Mouse (Mus musculus) embryonic facial prominence, embryonic 13.5 days (tissue): ENCODE results near the gene Prdm12. TPM values are rescaled to one million over a fixed set of nuclear protein-coding genes. Genes with fewer than 3 reads are reported as not detected.

Experiments
- ATAC-seq: fragments of 200-750 bp; cut with Nextera tagmentation; 2 replicates; pipeline ENCODE4 v1.8.0; 2017; ENCODE audit warnings: low read depth; ENCODE audit not compliant: insufficient number of reproducible peaks, insufficient read depth, low FRiP score, low TSS enrichment
- H3K27ac ChIP-seq: fragments of 300-500 bp; sonication (generic); 2 replicates; pipeline ENCODE4 v1.5.1; 2015; ENCODE audit warnings: moderate library complexity, mild to moderate bottlenecking, inconsistent platforms
- H3K27me3 ChIP-seq: fragments of 300-500 bp; sonication (generic); 2 replicates; pipeline ENCODE4 v1.6.1; 2015; ENCODE audit warnings: mild to moderate bottlenecking, inconsistent platforms
- H3K36me3 ChIP-seq: fragments of 300-500 bp; sonication (generic); 2 replicates; pipeline ENCODE4 v1.6.1; 2015; ENCODE audit warnings: mild to moderate bottlenecking, inconsistent platforms
- H3K4me1 ChIP-seq: fragments of 300-500 bp; sonication (generic); 2 replicates; pipeline ENCODE4 v1.6.1; 2015; ENCODE audit warnings: inconsistent platforms
- H3K4me2 ChIP-seq: fragments of 300-500 bp; sonication (generic); 2 replicates; pipeline ENCODE4 v1.6.1; 2015; ENCODE audit warnings: moderate library complexity, mild to moderate bottlenecking, inconsistent platforms
- H3K4me3 ChIP-seq: fragments of 300-500 bp; sonication (generic); 2 replicates; pipeline ENCODE4 v1.5.1; 2015; ENCODE audit warnings: mild to moderate bottlenecking, inconsistent platforms
- H3K9ac ChIP-seq: fragments of 300-500 bp; sonication (generic); 2 replicates; pipeline ENCODE4 v1.6.1; 2015; ENCODE audit warnings: mild to moderate bottlenecking, inconsistent platforms
- H3K9me3 ChIP-seq: fragments of 300-500 bp; sonication (generic); 2 replicates; pipeline ENCODE4 v1.6.1; 2016; ENCODE audit warnings: inconsistent platforms
- WGBS: fragments of 180-500 bp; shearing (Covaris S2); methylation state at CpG from one replicate; pipeline ENCODE4 v1.1.7; 2015; ENCODE audit warnings: mixed read lengths; 5-methylcytosine and 5-hydroxymethylcytosine counted together
- polyA plus RNA-seq: library from polyadenylated mRNA; unstranded; fragments of >200 nt; fragmentation: Nextera tagmentation; extraction: Ambion mirVana; gene quantifications from 2 replicates; pipeline ENCODE4 v1.2.1, GENCODE M21; 2015

Gene Prdm12
- polyA plus RNA-seq: 0.08 and 0.21 TPM in 2 replicates

GRCm38 (mm10) chr2:31639901-31640608, at the start of gene Prdm12:
Gene Prdm12 (plus strand): TSS chr2:31640037.
- peaks cover 100% of the 10 kb centered on the region for H3K27me3 ChIP-seq
- under 1% methylated on average over 41 of the region's 41 CpGs for WGBS
- H3K4me2 ChIP-seq: peak within 1 kb of the TSS; percentile 42
- H3K4me1 ChIP-seq: peaks cover 52% of the 10 kb centered on the region
- no peak for ATAC-seq
- H3K4me3 ChIP-seq: peak within 1 kb of the TSS; percentile 20
- H3K9me3 ChIP-seq: no peaks in the 10 kb centered on the region
- no peak within 1 kb of the TSS for H3K9ac ChIP-seq
- no peak within 1 kb of the TSS for H3K27ac ChIP-seq
- H3K36me3 ChIP-seq: no peaks in the 10 kb centered on the region

- no peaks in the 10 kb centered on the region for H3K4me1 ChIP-seq
- H3K9ac ChIP-seq: no peak overlapping the region
- H3K36me3 ChIP-seq: peaks cover 68% of the 10 kb centered on the region
- no peak overlapping the region for H3K4me2 ChIP-seq
- H3K4me3 ChIP-seq: no peak overlapping the region
- no peak overlapping the region for H3K27ac ChIP-seq
- ATAC-seq: no peak
- 82% methylated on average over 9 of the region's 9 CpGs for WGBS
- H3K9me3 ChIP-seq: no peaks in the 10 kb centered on the region
- no peaks in the 10 kb centered on the region for H3K27me3 ChIP-seq
Observed at GRCm38 (mm10) chr2:31591799-31592484, 47.9 kb upstream of the Prdm12 start.

- 80% methylated on average over 1 of the region's 1 CpGs for WGBS
- Histone ChIP-seq H3K4me1 (no peaks in the 10 kb centered on the region), H3K36me3 (peaks cover 93% of the 10 kb centered on the region), H3K9ac (no peak overlapping the region), H3K27ac (no peak overlapping the region), H3K9me3 (no peaks in the 10 kb centered on the region), H3K4me2 (no peak overlapping the region), H3K27me3 (no peaks in the 10 kb centered on the region), H3K4me3 (no peak overlapping the region)
- no peak for ATAC-seq
Observed at GRCm38 (mm10) chr2:31607555-31607954, 32.3 kb upstream of the Prdm12 start.

GRCm38 (mm10) chr2:31609859-31610261, 30.0 kb upstream of the Prdm12 start:
- WGBS: 71% methylated on average over 7 of the region's 7 CpGs
- no peak for ATAC-seq
- Histone ChIP-seq H3K27me3 (no peaks in the 10 kb centered on the region), H3K4me1 (no peaks in the 10 kb centered on the region), H3K4me2 (no peak overlapping the region), H3K36me3 (peaks cover 98% of the 10 kb centered on the region), H3K4me3 (no peak overlapping the region), H3K27ac (no peak overlapping the region), H3K9me3 (no peaks in the 10 kb centered on the region), H3K9ac (no peak overlapping the region)

- Histone ChIP-seq H3K4me3 (no peak overlapping the region), H3K27me3 (no peaks in the 10 kb centered on the region), H3K9me3 (no peaks in the 10 kb centered on the region), H3K9ac (no peak overlapping the region; the same call in 1 of the 2 replicates), H3K4me2 (no peak overlapping the region), H3K4me1 (no peaks in the 10 kb centered on the region), H3K36me3 (peaks cover 98% of the 10 kb centered on the region), H3K27ac (peak overlapping the region; percentile 7; the same call in 1 of the 2 replicates)
- WGBS: 58% methylated on average over 4 of the region's 4 CpGs
- no peak for ATAC-seq
Observed at GRCm38 (mm10) chr2:31610922-31611321, 28.9 kb upstream of the Prdm12 start.

GRCm38 (mm10) chr2:31611400-31611799, 28.4 kb upstream of the Prdm12 start:
- H3K27ac ChIP-seq: peak overlapping the region; percentile 7; the same call in 1 of the 2 replicates
- WGBS: 72% methylated on average over 8 of the region's 8 CpGs

GRCm38 (mm10) chr2:31612627-31613026, 27.2 kb upstream of the Prdm12 start:
- Histone ChIP-seq H3K4me3 (no peak overlapping the region), H3K9ac (no peak overlapping the region), H3K4me2 (no peak overlapping the region), H3K27ac (no peak overlapping the region), H3K9me3 (no peaks in the 10 kb centered on the region), H3K36me3 (peaks cover 87% of the 10 kb centered on the region), H3K4me1 (no peaks in the 10 kb centered on the region), H3K27me3 (no peaks in the 10 kb centered on the region)
- 82% methylated on average over 6 of the region's 6 CpGs for whole genome bisulfite sequencing
- ATAC-seq: no peak

More at GRCm38 (mm10) chr2:31611400-31611799, 28.4 kb upstream of the Prdm12 start:
- H3K4me3 ChIP-seq: no peak overlapping the region
- peaks cover 94% of the 10 kb centered on the region for H3K36me3 ChIP-seq
- no peak for ATAC-seq
- H3K9ac ChIP-seq: no peak overlapping the region
- H3K9me3 ChIP-seq: no peaks in the 10 kb centered on the region
- no peak overlapping the region for H3K4me2 ChIP-seq
- H3K4me1 ChIP-seq: no peaks in the 10 kb centered on the region
- no peaks in the 10 kb centered on the region for H3K27me3 ChIP-seq

- Histone ChIP-seq H3K9me3 (no peaks in the 10 kb centered on the region), H3K27me3 (no peaks in the 10 kb centered on the region), H3K4me3 (no peak overlapping the region), H3K4me2 (no peak overlapping the region), H3K27ac (no peak overlapping the region), H3K36me3 (peaks cover 83% of the 10 kb centered on the region), H3K4me1 (0 out of 2 replicates have a peak, but pooled peaks cover 5% of the 10 kb centered on the region), H3K9ac (no peak overlapping the region)
- 76% methylated on average over 7 of the region's 7 CpGs for WGBS
- ATAC-seq: no peak
Observed at GRCm38 (mm10) chr2:31613781-31614180, 26.1 kb upstream of the Prdm12 start.

- H3K36me3 ChIP-seq: peaks cover 35% of the 10 kb centered on the region
- H3K27me3 ChIP-seq: no peaks in the 10 kb centered on the region
- 76% methylated on average over 14 of the region's 14 CpGs for WGBS
Observed at GRCm38 (mm10) chr2:31618484-31619161, 21.2 kb upstream of the Prdm12 start.

GRCm38 (mm10) chr2:31619208-31619607, 20.6 kb upstream of the Prdm12 start:
- H3K9ac ChIP-seq: no peak overlapping the region
- peaks cover 3% of the 10 kb centered on the region; the same call in 1 of the 2 replicates for H3K9me3 ChIP-seq
- no peak for ATAC-seq
- H3K27me3 ChIP-seq: no peaks in the 10 kb centered on the region
- H3K36me3 ChIP-seq: peaks cover 30% of the 10 kb centered on the region
- H3K4me3 ChIP-seq: no peak overlapping the region
- 0 out of 2 replicates have a peak, but pooled peaks cover 6% of the 10 kb centered on the region for H3K4me1 ChIP-seq
- H3K27ac ChIP-seq: no peak overlapping the region
- WGBS: 91% methylated on average over 6 of the region's 6 CpGs
- H3K4me2 ChIP-seq: no peak overlapping the region

More at GRCm38 (mm10) chr2:31618484-31619161, 21.2 kb upstream of the Prdm12 start:
- Histone ChIP-seq H3K27ac (no peak overlapping the region), H3K9ac (no peak overlapping the region), H3K9me3 (no peaks in the 10 kb centered on the region), H3K4me3 (no peak overlapping the region), H3K4me1 (0 out of 2 replicates have a peak, but pooled peaks cover 6% of the 10 kb centered on the region), H3K4me2 (no peak overlapping the region)
- ATAC-seq: no peak

GRCm38 (mm10) chr2:31633531-31633930, 6.3 kb upstream of the Prdm12 start:
- Histone ChIP-seq H3K4me1 (peaks cover 29% of the 10 kb centered on the region), H3K27ac (no peak overlapping the region), H3K9ac (no peak overlapping the region), H3K9me3 (no peaks in the 10 kb centered on the region), H3K36me3 (no peaks in the 10 kb centered on the region), H3K4me2 (no peak overlapping the region), H3K27me3 (peaks cover 84% of the 10 kb centered on the region), H3K4me3 (no peak overlapping the region)
- 65% methylated on average over 3 of the region's 3 CpGs for WGBS
- no peak for ATAC-seq
